Mouse (Mus musculus) naive thymus-derived CD4-positive, alpha-beta T cell, adult 2 months (primary cell): ENCODE measurements around the gene Iqgap2.

Source experiments
- DNase-seq: peaks from one replicate; pipeline ENCODE4 v3.0.0-alpha.2; 2011; ENCODE audit warnings: low read depth

The Iqgap2 gene

GRCm38 (mm10) chr13:95583237-95584189, 308.2 kb downstream of the Iqgap2 start:
- no peak for DNase-seq

- DNase-seq, result no peak
Observed at GRCm38 (mm10) chr13:95581850-95582249, 309.9 kb downstream of the Iqgap2 start.

GRCm38 (mm10) chr13:95578016-95578697, 313.6 kb downstream of the Iqgap2 start:
- DNase-seq, result no peak
